Mouse (Mus musculus) G1E (cell line): ENCODE results near the gene Gltp.

Experiments used
- CTCF ChIP-seq: IDR thresholded peaks from 2 replicates; pipeline ENCODE4 v1.5.1; 2012; ENCODE audit warnings: low read depth, low read length, inconsistent platforms, mixed read lengths
- GATA1 ChIP-seq: IDR thresholded peaks from 2 replicates; pipeline ENCODE4 v1.6.1; 2012; ENCODE audit warnings: borderline replicate concordance, low read length, inconsistent platforms, mixed read lengths

GRCm38 (mm10) chr5:114674594-114674993 lies 16.2 kb downstream of the Gltp start:
- no peak for TF ChIP-seq CTCF
- no peak for TF ChIP-seq GATA1
